Mouse (Mus musculus) layer of hippocampus, postnatal 10 days (tissue): ENCODE data around the gene Smyd3. TPM values are rescaled to one million over a fixed set of nuclear protein-coding genes. Genes with fewer than 3 reads are reported as not detected.

Experiments used
- DNase-seq, 2 experiments: peaks; one replicate each; pipeline ENCODE4 v3.0.0; 2021; ENCODE audit warnings: low spot score in 2 of 2
- total RNA-seq, 2 experiments: library from RNA; stranded (reverse); gene quantifications; 2 replicates each; pipeline ENCODE4 v1.2.3; 2021

Gene Smyd3
- total RNA-seq, 2 experiments from 2014 or later: 21.8 to 26.0 TPM

GRCm38 (mm10) chr1:179519901-179520300, 2.1 kb upstream of the Smyd3 start:
- DNase-seq: no peak

GRCm38 (mm10) chr1:179516941-179517712, 714 bp downstream of the Smyd3 start:
- DNase-seq: peak in 1 of 2 experiments; percentile 14

- no peak for DNase-seq
Observed at GRCm38 (mm10) chr1:179511895-179512294, 5.9 kb downstream of the Smyd3 start.

- DNase-seq: no peak
Observed at GRCm38 (mm10) chr1:179510546-179511340, 7.1 kb downstream of the Smyd3 start.

GRCm38 (mm10) chr1:179506530-179507315, 11.1 kb downstream of the Smyd3 start:
- peak; percentile 23 to 56 for DNase-seq

GRCm38 (mm10) chr1:179502565-179502964, 15.3 kb downstream of the Smyd3 start:
- peak in 1 of 2 experiments; percentile 16 for DNase-seq

GRCm38 (mm10) chr1:179499257-179499656, 18.6 kb downstream of the Smyd3 start:
- no peak for DNase-seq

GRCm38 (mm10) chr1:179492908-179493307, 24.9 kb downstream of the Smyd3 start:
- no peak for DNase-seq

GRCm38 (mm10) chr1:179488520-179488919, 29.3 kb downstream of the Smyd3 start:
- DNase-seq: no peak

GRCm38 (mm10) chr1:179487990-179488389, 29.9 kb downstream of the Smyd3 start:
- no peak for DNase-seq

- no peak for DNase-seq
Observed at GRCm38 (mm10) chr1:179487238-179487637, 30.6 kb downstream of the Smyd3 start.

- no peak for DNase-seq
Observed at GRCm38 (mm10) chr1:179485784-179486540, 31.9 kb downstream of the Smyd3 start.

- DNase-seq: no peak
Observed at GRCm38 (mm10) chr1:179480862-179481261, 37.0 kb downstream of the Smyd3 start.

GRCm38 (mm10) chr1:179477157-179477902, 40.5 kb downstream of the Smyd3 start:
- DNase-seq: peak; percentile 57 to 69

GRCm38 (mm10) chr1:179476461-179477156, 41.2 kb downstream of the Smyd3 start:
- DNase-seq: no peak

- DNase-seq: no peak
Observed at GRCm38 (mm10) chr1:179474776-179475175, 43.1 kb downstream of the Smyd3 start.

- DNase-seq: no peak
Observed at GRCm38 (mm10) chr1:179473920-179474643, 43.8 kb downstream of the Smyd3 start.

- no peak for DNase-seq
Observed at GRCm38 (mm10) chr1:179467970-179468369, 49.9 kb downstream of the Smyd3 start.

- no peak for DNase-seq
Observed at GRCm38 (mm10) chr1:179462376-179462775, 55.5 kb downstream of the Smyd3 start.
